Mouse (Mus musculus) myocyte (in vitro differentiated cells): Measurements from ENCODE around the gene Ankrd63.

Experiments used
- CEBPB ChIP-seq: IDR thresholded peaks from 2 replicates; pipeline ENCODE4 v1.6.1; 2011; ENCODE audit warnings: mild to moderate bottlenecking, moderate library complexity; ENCODE audit not compliant: poor library complexity, insufficient read depth, severe bottlenecking
- MYOD1 ChIP-seq, 3 experiments: IDR thresholded peaks; one replicate each; pipeline ENCODE4 v1.6.1; 2011; ENCODE audit warnings: control low read depth in 2 of 3, low read depth in 2 of 3, mild to moderate bottlenecking in 2 of 3, moderate library complexity in 1 of 3; ENCODE audit not compliant: insufficient read length in 2 of 3, control insufficient read depth in 1 of 3
- MYOG ChIP-seq, 3 experiments: IDR thresholded peaks; one replicate each; pipeline ENCODE4 v1.6.1; 2011; ENCODE audit warnings: control low read depth in 2 of 3, low read depth in 2 of 3, mild to moderate bottlenecking in 2 of 3; ENCODE audit not compliant: insufficient read length in 2 of 3, control insufficient read depth in 1 of 3, insufficient read depth in 1 of 3
- POLR2A ChIP-seq: IDR thresholded peaks from one replicate; pipeline ENCODE4 v1.6.1; 2011; ENCODE audit warnings: low read depth, mild to moderate bottlenecking, control low read depth, moderate library complexity; ENCODE audit not compliant: insufficient read length
- TCF12 ChIP-seq: IDR thresholded peaks from one replicate; pipeline ENCODE4 v1.6.1; 2011; ENCODE audit warnings: mild to moderate bottlenecking, control low read depth; ENCODE audit not compliant: poor library complexity, insufficient read depth, severe bottlenecking
- USF1 ChIP-seq: IDR thresholded peaks from one replicate; pipeline ENCODE4 v1.6.1; 2011; ENCODE audit warnings: low read depth, mild to moderate bottlenecking, control low read depth, moderate library complexity

DNA sequence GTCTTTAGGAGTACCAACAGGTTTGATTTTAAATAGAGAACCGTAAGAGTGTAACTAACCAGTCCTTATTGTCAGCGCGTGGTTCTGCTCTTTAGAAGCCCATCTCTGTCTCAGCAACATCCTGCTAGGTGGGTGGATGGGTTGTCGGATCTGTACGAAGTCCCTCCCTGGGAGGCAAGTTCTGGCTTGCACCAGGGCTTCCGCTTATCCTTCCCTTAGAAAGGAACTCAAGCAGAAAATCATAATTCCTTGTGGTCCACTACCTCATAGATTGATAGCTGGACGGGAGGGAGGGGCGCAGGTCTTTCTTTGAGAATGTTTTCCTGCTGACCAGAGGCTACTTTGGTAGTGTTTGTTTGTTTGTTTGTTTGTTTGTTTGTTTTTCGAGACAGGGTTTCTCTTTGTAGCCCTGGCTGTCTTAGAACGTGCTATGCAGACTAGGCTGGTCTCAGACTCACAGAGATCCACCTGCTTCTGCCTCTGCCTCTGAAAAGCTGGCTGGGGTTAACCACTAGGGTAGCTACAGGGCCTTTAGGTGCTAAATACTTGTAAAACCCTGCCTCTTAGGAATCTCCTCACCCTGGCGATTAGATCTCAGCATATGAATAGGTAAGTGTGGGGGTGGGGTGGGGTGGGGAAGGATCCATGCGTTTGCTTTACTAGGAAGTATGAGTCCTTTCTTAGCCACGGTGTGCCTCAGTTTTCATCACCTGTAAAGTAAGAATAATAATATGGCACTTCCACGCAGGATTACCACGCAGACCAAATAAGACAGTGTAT lies 29.9 kb downstream of the Ankrd63 start:
- TF ChIP-seq CEBPB: no peak
- TF ChIP-seq POLR2A: no peak
- TF ChIP-seq MYOG (IDR thresholded peaks at IDR 0.05; ENCODE audit: control insufficient read depth in 1 of 3, insufficient read depth in 1 of 3, insufficient read length in 2 of 3, low read depth in 2 of 3): no peak
- TF ChIP-seq USF1: no peak
- TF ChIP-seq MYOD1 (IDR thresholded peaks at IDR 0.05; ENCODE audit: control insufficient read depth in 1 of 3, insufficient read length in 2 of 3, low read depth in 2 of 3): no peak
- no peak for TF ChIP-seq TCF12
